Mouse (Mus musculus) mammary gland, adult 2 months (tissue): Measurements from ENCODE around the gene Prl4a1. TPM values are rescaled to one million over a fixed set of nuclear protein-coding genes. Genes with fewer than 3 reads are reported as not detected.

ENCODE experiments used
- polyA plus RNA-seq: library from polyadenylated mRNA; depleted of rRNA; stranded (reverse); fragments of >200 nt; gene quantifications from 2 replicates; pipeline ENCODE4 v1.2.3, GENCODE M21; 2012; ENCODE audit warnings: low replicate concordance; rRNA removed

Gene Prl4a1
- polyA plus RNA-seq, result not detected in 2 replicates

GRCm38 (mm10) chr13:28015912-28016311 lies at the start of gene Prl4a1:
Prl4a1 (plus strand) TSS chr13:28016212.

Other genes starting within 250 kb of the Prl4a1 start
- not detected in 2 replicates for gene Prl7c1, start 235.4 kb upstream of the Prl4a1 start, polyA plus RNA-seq
- gene Prl2a1, start 214.6 kb upstream of the Prl4a1 start, polyA plus RNA-seq, result not detected in 2 replicates
- gene Prl2c1, start 166.9 kb upstream of the Prl4a1 start, polyA plus RNA-seq, result not detected in 2 replicates
- not detected in 2 replicates for gene Prl5a1, start 126.3 kb downstream of the Prl4a1 start, polyA plus RNA-seq
- gene Gm11361, start 241.3 kb downstream of the Prl4a1 start, polyA plus RNA-seq, result 0.31 and 2.3 TPM in 2 replicates